ENCODE assay signal across 9 mouse cellular contexts in the genomic region with DNA sequence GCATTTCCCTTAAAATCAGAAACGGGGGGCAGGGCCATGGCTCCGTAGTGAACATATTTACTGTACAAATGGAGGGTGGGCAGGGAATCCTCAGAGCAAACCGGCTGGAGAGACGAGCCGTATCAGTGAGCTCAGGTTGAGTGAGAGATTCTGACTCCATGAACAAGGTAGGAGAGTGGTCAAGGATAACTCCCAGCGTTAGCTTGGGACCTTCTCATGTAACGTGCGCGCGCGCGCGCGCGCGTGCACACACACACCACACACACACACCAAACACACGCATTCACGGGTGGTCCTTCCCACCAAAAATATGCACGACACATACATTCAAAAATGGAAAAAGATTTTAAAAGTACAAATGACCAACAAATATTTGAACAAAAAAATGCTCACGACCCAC. TPM values are rescaled to one million over a fixed set of nuclear protein-coding genes. Genes with fewer than 3 reads are reported as not detected.
A peak's percentile ranks its signal among the peaks of the same experiment; 100 is the strongest.
DNase-seq lines count a peak whose midpoint lies in the region; ATAC-seq and TF ChIP-seq lines count a peak whose summit lies in the region.
"Had no signal": no experiment of that assay in that cellular context is flagged by ENCODE, and none has a peak within 500 bp of the region (broad histone marks: within the 10 kb centered on the region; RNA-seq: fewer than 3 reads in every experiment).

No protein-coding gene starts in this region.

- peaks cover 17% of the 10 kb centered on the region for H3K36me3 ChIP-seq in liver, embryonic 12.5 days

- peaks cover 5% of the 10 kb centered on the region for H3K4me1 ChIP-seq in cortical plate, adult 2 months (ENCODE audit: control insufficient read depth, insufficient read depth, low read length)
- H3K4me1 ChIP-seq in liver, embryonic 12.5 days, result peaks cover 18% of the 10 kb centered on the region

- no peaks in the 10 kb centered on the region for H3K9me3 ChIP-seq in liver, embryonic 12.5 days (replicated peaks)
- H3K9me3 ChIP-seq: midbrain, embryonic 15.5 days had no signal

- 73% methylated on average over 20 of the region's 20 CpGs for WGBS in liver, embryonic 12.5 days (ENCODE audit: insufficient replicate concordance)

- H3K4me3 ChIP-seq in left cerebral cortex, adult 2 months, result peak overlapping the region; percentile 14
- H3K4me3 ChIP-seq in cortical plate, adult 2 months (ENCODE audit: insufficient read depth, low read length), result peak overlapping the region; percentile 32
- H3K4me3 ChIP-seq in liver, embryonic 12.5 days, result peak overlapping the region; percentile 51
- H3K4me3 ChIP-seq: midbrain, embryonic 15.5 days had no signal

- intact Hi-C loops in left cerebral cortex, adult 2 months (cut with DNase I), result loop anchor here (5.0 to 10.0 kb wide), 3 partner anchors 303 to 782 kb away; no protein-coding TSS in a partner anchor
- intact Hi-C loops in left cerebral cortex, postnatal 4 days (cut with DNase I), result loop anchor here (5.0 kb wide), 1 partner anchor 78 kb away; no protein-coding TSS in a partner anchor

- TF ChIP-seq POLR2A in cortical plate, adult 2 months (IDR thresholded peaks at IDR 0.05; ENCODE audit: extremely low read depth, insufficient read depth, low read length), result no peak

- H3K9ac ChIP-seq in liver, embryonic 12.5 days, result no peak overlapping the region
- H3K9ac ChIP-seq: midbrain, embryonic 15.5 days had no signal

- TF ChIP-seq CTCF in left cerebral cortex, adult 2 months (IDR thresholded peaks at IDR 0.05), result no peak
- no peak for TF ChIP-seq CTCF in cortical plate, adult 2 months (IDR thresholded peaks at IDR 0.05; ENCODE audit: extremely low read depth, insufficient read depth, low read length)

- H3K27me3 ChIP-seq in liver, embryonic 12.5 days (replicated peaks), result no peaks in the 10 kb centered on the region
- H3K27me3 ChIP-seq: midbrain, embryonic 15.5 days had no signal

- DNase-seq in embryo, embryonic 10.5 days (ENCODE audit: low spot score), result peak; percentile 17
- DNase-seq in embryo, embryonic 9.5 days (ENCODE audit: extremely low spot score), result no peak
- DNase-seq in left cerebral cortex, adult 2 months (ENCODE audit: extremely low spot score in 1 of 2, low spot score in 2 of 2), result no peak
- DNase-seq in left cerebral cortex, postnatal 4 days, result no peak
- DNase-seq in cerebellum, postnatal 4 days (ENCODE audit: low spot score in 2 of 2), result no peak

- no peak for ATAC-seq in liver, embryonic 12.5 days
- ATAC-seq in cerebellum, adult (ENCODE audit: insufficient number of reproducible peaks, low FRiP score, low TSS enrichment), result no peak
- ATAC-seq: midbrain, embryonic 15.5 days had no signal

- H3K4me2 ChIP-seq in liver, embryonic 12.5 days, result peak overlapping the region; percentile 54
- H3K4me2 ChIP-seq: midbrain, embryonic 15.5 days had no signal

- H3K27ac ChIP-seq in left cerebral cortex, adult 2 months, result no peak overlapping the region
- no peak overlapping the region for H3K27ac ChIP-seq in cortical plate, adult 2 months (ENCODE audit: insufficient read depth, low read length)
- H3K27ac ChIP-seq in liver, embryonic 12.5 days, result no peak overlapping the region
- H3K27ac ChIP-seq: midbrain, embryonic 15.5 days had no signal

RNA-seq across cellular contexts. Expression of gene Pmpcb, which starts 1.8 kb away (rescaled TPM):
- total RNA-seq in left cerebral cortex, adult 2 months (2021), result 10 to 100 TPM; 66.8 to 68.7 TPM
- total RNA-seq in left cerebral cortex, postnatal 4 days (2021), result 10 to 100 TPM; 66.9 to 73.3 TPM
- polyA plus RNA-seq in cortical plate, adult 2 months (2012; rRNA removed), result 54.9 and 59.1 TPM in 2 replicates
- polyA plus RNA-seq in liver, embryonic 12.5 days (2016; fragmentation: Nextera tagmentation; extraction: Ambion mirVana), result 49.2 and 53.7 TPM in 2 replicates

RNA-seq across cellular contexts. Expression of gene Napepld, which starts 33.9 kb away (rescaled TPM):
- 10 to 100 TPM; 13.5 to 15.5 TPM for total RNA-seq in left cerebral cortex, adult 2 months (2021)
- total RNA-seq in left cerebral cortex, postnatal 4 days (2021), result 1 to 10 TPM; 2.3 to 2.8 TPM
- polyA plus RNA-seq in cortical plate, adult 2 months (2012; rRNA removed), result 9.5 and 10.2 TPM in 2 replicates
- polyA plus RNA-seq in liver, embryonic 12.5 days (2016; fragmentation: Nextera tagmentation; extraction: Ambion mirVana), result 1.6 and 2.1 TPM in 2 replicates

RNA-seq across cellular contexts. Expression of gene Dnajc2, which starts 50.0 kb away (rescaled TPM):
- 10 to 100 TPM; 34.4 to 34.9 TPM for total RNA-seq in left cerebral cortex, adult 2 months (2021)
- 10 to 100 TPM; 45.8 to 51.6 TPM for total RNA-seq in left cerebral cortex, postnatal 4 days (2021)
- 21.2 and 21.3 TPM in 2 replicates for polyA plus RNA-seq in cortical plate, adult 2 months (2012; rRNA removed)
- 66.6 and 67.6 TPM in 2 replicates for polyA plus RNA-seq in liver, embryonic 12.5 days (2016; fragmentation: Nextera tagmentation; extraction: Ambion mirVana)

RNA-seq across cellular contexts. Expression of gene Psmc2, which starts 50.0 kb away (rescaled TPM):
- total RNA-seq in left cerebral cortex, adult 2 months (2021), result 100 to 1,000 TPM; 105 to 113 TPM
- total RNA-seq in left cerebral cortex, postnatal 4 days (2021), result 100 to 1,000 TPM; 110 to 115 TPM
- polyA plus RNA-seq in cortical plate, adult 2 months (2012; rRNA removed), result 92.2 and 93.8 TPM in 2 replicates
- 188 and 189 TPM in 2 replicates for polyA plus RNA-seq in liver, embryonic 12.5 days (2016; fragmentation: Nextera tagmentation; extraction: Ambion mirVana)
